Mouse (Mus musculus): ENCODE measurements at regions not wholly inside any gene's neighbourhood (a gene's known extent, or its start where the extent isn't known, plus 50 kb on each side); places are given as distances from the start of the nearest gene placed in this dataset.

- H3K9me3 ChIP-seq (replicated peaks; ENCODE audit: low read length): peaks cover 61% of the 10 kb centered on the region
Observed at GRCm38 (mm10) chr5:132702573-132702972, 159.4 kb upstream of the Auts2 start.

GRCm38 (mm10) chr5:132690784-132691183 lies 147.6 kb upstream of the Auts2 start:
- Histone ChIP-seq H3K4me2 (ENCODE audit: insufficient read depth, low read depth, poor library complexity, severe bottlenecking) (no peak overlapping the region), H3K4me3 (replicated peaks in 1 of 3; ENCODE audit: low read depth in 2 of 3, low read length in 2 of 3, poor library complexity in 1 of 3) (no peak overlapping the region), H3K27me3 (replicated peaks) (no peaks in the 10 kb centered on the region), H3K9me3 (replicated peaks; ENCODE audit: low read length) (peaks cover 64% of the 10 kb centered on the region), H3K27ac (ENCODE audit: insufficient read depth, low read depth) (no peak overlapping the region), H3K36me3 (replicated peaks in 1 of 2; ENCODE audit: control insufficient read depth in 1 of 2, insufficient read depth in 1 of 2, low read length in 1 of 2) (no peaks in the 10 kb centered on the region), H3K4me1 (ENCODE audit: control insufficient read depth in 1 of 2, insufficient read depth in 2 of 2) (no peaks in the 10 kb centered on the region), H3K79me2 (replicated peaks; ENCODE audit: control insufficient read depth, extremely low read depth, insufficient read depth, poor library complexity, severe bottlenecking) (no peaks in the 10 kb centered on the region), H3K9ac (ENCODE audit: insufficient read depth, low read depth) (no peak overlapping the region)
- DNase-seq (ENCODE audit: extremely low read depth): no peak
- in situ Hi-C loops (cut with MboI; ENCODE audit: low pct_ligation_motif_present, low pct_unique_long_range_greater_than_20kb, low sequenced_read_pairs): no loop called here
- no peak for TF ChIP-seq KAT2A (IDR thresholded peaks at IDR 0.05; ENCODE audit: insufficient replicate concordance, low read length)
- TF ChIP-seq TCF12 (IDR thresholded peaks at IDR 0.05; ENCODE audit: low read depth, low read length): no peak
- TF ChIP-seq MAZ (IDR thresholded peaks at IDR 0.05; ENCODE audit: low read depth, low read length): no peak
- TF ChIP-seq CTCF (conservative IDR thresholded peaks at IDR 0.05 in 1 of 2, IDR thresholded peaks at IDR 0.05 in 1 of 2; ENCODE audit: low read depth in 2 of 2, low read length in 2 of 2): no peak
- dilution Hi-C loops (cut with MboI; ENCODE audit: extremely low pct_ligation_motif_present, extremely low pct_unique_long_range_greater_than_20kb, low sequenced_read_pairs): no loop called here

More at GRCm38 (mm10) chr5:132702573-132702972, 159.4 kb upstream of the Auts2 start:
- no peak for TF ChIP-seq CHD1 (IDR thresholded peaks at IDR 0.05; ENCODE audit: low read depth, low read length)
- no peak for TF ChIP-seq MAFK (IDR thresholded peaks at IDR 0.05; ENCODE audit: insufficient replicate concordance, low read length)
- no peak for TF ChIP-seq JUND (conservative IDR thresholded peaks at IDR 0.05; ENCODE audit: low read depth, low read length)
- TF ChIP-seq RAD21 (IDR thresholded peaks at IDR 0.05; ENCODE audit: low read depth, low read length): no peak
- no peak for TF ChIP-seq RCOR1 (conservative IDR thresholded peaks at IDR 0.05; ENCODE audit: low read depth, low read length)
- no peak for TF ChIP-seq MXI1 (IDR thresholded peaks at IDR 0.05; ENCODE audit: low read depth, low read length)
- TF ChIP-seq ZKSCAN1 (IDR thresholded peaks at IDR 0.05; ENCODE audit: borderline replicate concordance, low read depth, low read length): no peak
- TF ChIP-seq ETS1 (conservative IDR thresholded peaks at IDR 0.05; ENCODE audit: low read depth, low read length): no peak
- no peak for TF ChIP-seq POLR2AphosphoS2 (IDR thresholded peaks at IDR 0.05; ENCODE audit: low read depth, low read length)
- no peak for TF ChIP-seq GABPA (IDR thresholded peaks at IDR 0.05; ENCODE audit: insufficient replicate concordance, low read depth, low read length)
- TF ChIP-seq NELFE (IDR thresholded peaks at IDR 0.05; ENCODE audit: low read depth, low read length): no peak
- TF ChIP-seq CHD2 (IDR thresholded peaks at IDR 0.05; ENCODE audit: low read length): no peak
- TF ChIP-seq KAT2A (IDR thresholded peaks at IDR 0.05; ENCODE audit: insufficient replicate concordance, low read length): no peak
- no peak for TF ChIP-seq USF2 (conservative IDR thresholded peaks at IDR 0.05; ENCODE audit: low read depth, low read length)
- TF ChIP-seq IRF4 (IDR thresholded peaks at IDR 0.05; ENCODE audit: low read depth, low read length): no peak
- no peak for TF ChIP-seq E2F4 (IDR thresholded peaks at IDR 0.05; ENCODE audit: insufficient replicate concordance, low read depth, low read length)
- no peak for TF ChIP-seq POLR2A (IDR thresholded peaks at IDR 0.05; ENCODE audit: low read depth, low read length)
- no peak for TF ChIP-seq NRF1 (IDR thresholded peaks at IDR 0.05; ENCODE audit: low read depth, low read length)
- dilution Hi-C loops (cut with MboI; ENCODE audit: extremely low pct_ligation_motif_present, extremely low pct_unique_long_range_greater_than_20kb, low sequenced_read_pairs) (no loop called here), in situ Hi-C loops (cut with MboI; ENCODE audit: low pct_ligation_motif_present, low pct_unique_long_range_greater_than_20kb, low sequenced_read_pairs) (no loop called here)
- H3K4me2 ChIP-seq (ENCODE audit: insufficient read depth, low read depth, poor library complexity, severe bottlenecking): no peak overlapping the region
- H3K36me3 ChIP-seq (replicated peaks in 1 of 2; ENCODE audit: control insufficient read depth in 1 of 2, insufficient read depth in 1 of 2, low read length in 1 of 2): no peaks in the 10 kb centered on the region
- no peaks in the 10 kb centered on the region for H3K79me2 ChIP-seq (replicated peaks; ENCODE audit: control insufficient read depth, extremely low read depth, insufficient read depth, poor library complexity, severe bottlenecking)
- H3K27ac ChIP-seq (ENCODE audit: insufficient read depth, low read depth): no peak overlapping the region
- DNase-seq (ENCODE audit: extremely low read depth): no peak
- no peak overlapping the region for H3K4me3 ChIP-seq (replicated peaks in 1 of 3; ENCODE audit: low read depth in 2 of 3, low read length in 2 of 3, poor library complexity in 1 of 3)
- H3K27me3 ChIP-seq (replicated peaks): no peaks in the 10 kb centered on the region
- no peaks in the 10 kb centered on the region for H3K4me1 ChIP-seq (ENCODE audit: control insufficient read depth in 1 of 2, insufficient read depth in 2 of 2)
- H3K9ac ChIP-seq (ENCODE audit: insufficient read depth, low read depth): no peak overlapping the region

All from CH12.LX (cell line).